Mouse (Mus musculus) retina, embryonic 14.5 days (tissue): Measurements from ENCODE around the gene Ech1.

Experiments
- DNase-seq: peaks from one replicate; pipeline ENCODE4 v3.0.0-alpha.2; 2015; ENCODE audit warnings: low spot score

The Ech1 gene

GRCm38 (mm10) chr7:28820358-28821260, 4.4 kb upstream of the Ech1 start:
- peak; percentile 73 for DNase-seq

- DNase-seq = no peak
Observed at GRCm38 (mm10) chr7:28821261-28821831, 3.7 kb upstream of the Ech1 start.

DNA sequence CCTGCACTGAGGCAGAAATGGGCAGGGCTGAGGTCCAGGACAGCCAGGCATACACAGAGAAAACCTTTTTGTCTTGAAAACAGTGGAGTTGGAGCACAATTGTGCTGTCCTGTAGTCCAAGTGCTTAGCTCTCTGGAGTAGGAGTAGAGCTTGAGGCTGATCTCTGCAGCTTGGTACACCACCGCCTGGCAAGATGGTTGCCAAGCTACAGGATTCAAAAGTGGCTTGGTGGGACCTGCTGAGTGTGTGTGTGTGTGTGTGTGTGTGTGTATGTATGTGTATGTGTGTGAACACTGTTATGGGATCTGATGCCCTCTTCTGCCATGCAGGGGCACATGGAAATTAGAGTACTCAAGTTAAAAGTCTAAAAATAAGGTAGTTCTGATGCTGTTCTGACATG, 2.5 kb upstream of the Ech1 start:
- no peak for DNase-seq

DNA sequence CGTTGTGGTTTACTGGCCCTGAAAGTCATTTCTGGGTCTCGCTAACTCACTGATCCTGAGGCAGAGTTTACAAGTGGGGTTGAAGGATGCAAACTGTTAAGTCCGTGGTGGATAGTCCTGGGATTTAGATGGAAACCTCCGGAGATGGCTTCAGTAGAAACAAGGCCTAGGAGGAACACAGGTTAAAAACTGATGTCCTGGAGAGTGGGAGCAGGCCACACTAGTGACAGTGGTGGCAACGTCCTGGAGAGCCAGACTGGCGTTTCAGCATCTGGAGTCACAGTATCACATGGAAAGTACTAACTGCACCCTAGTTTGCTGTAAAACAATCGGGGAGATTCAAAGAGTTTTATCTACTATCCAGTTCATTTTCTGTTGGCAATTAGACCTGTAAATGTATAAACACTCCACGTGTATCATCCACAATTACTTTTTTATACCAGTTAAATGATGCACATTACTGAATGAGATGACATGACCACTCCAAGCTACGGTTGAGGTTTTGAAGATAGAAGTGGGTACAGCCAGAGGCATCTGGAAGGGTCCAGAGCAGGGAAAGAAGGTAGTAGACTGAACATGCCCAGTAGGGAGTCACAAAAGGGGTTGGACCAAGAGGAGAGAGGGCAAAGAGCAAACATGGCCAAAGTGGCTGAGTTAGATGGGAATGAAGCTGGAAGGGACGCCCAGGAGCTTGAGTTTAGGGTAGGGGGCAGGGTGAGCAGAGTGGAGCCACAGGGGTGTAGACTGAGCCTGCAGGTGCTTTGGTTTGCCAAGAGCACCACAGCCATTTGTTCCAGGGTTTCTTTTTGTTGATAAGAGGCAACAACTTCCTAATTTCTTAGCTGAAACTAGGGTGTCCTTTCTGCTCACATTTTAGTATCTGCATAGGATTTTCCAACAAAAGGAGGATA, 1.8 kb upstream of the Ech1 start:
- no peak for DNase-seq

- DNase-seq = no peak
Observed at GRCm38 (mm10) chr7:28823932-28824331, 1.1 kb upstream of the Ech1 start.

GRCm38 (mm10) chr7:28825686-28826401, 827 bp downstream of the Ech1 start:
- no peak for DNase-seq

GRCm38 (mm10) chr7:28826402-28826772, 1.4 kb downstream of the Ech1 start:
- DNase-seq = no peak

GRCm38 (mm10) chr7:28827338-28827737, 2.3 kb downstream of the Ech1 start:
- no peak for DNase-seq

GRCm38 (mm10) chr7:28829821-28830220, 4.8 kb downstream of the Ech1 start:
- DNase-seq = no peak

- DNase-seq = no peak
Observed at GRCm38 (mm10) chr7:28830981-28831380, 6.0 kb downstream of the Ech1 start.

DNA sequence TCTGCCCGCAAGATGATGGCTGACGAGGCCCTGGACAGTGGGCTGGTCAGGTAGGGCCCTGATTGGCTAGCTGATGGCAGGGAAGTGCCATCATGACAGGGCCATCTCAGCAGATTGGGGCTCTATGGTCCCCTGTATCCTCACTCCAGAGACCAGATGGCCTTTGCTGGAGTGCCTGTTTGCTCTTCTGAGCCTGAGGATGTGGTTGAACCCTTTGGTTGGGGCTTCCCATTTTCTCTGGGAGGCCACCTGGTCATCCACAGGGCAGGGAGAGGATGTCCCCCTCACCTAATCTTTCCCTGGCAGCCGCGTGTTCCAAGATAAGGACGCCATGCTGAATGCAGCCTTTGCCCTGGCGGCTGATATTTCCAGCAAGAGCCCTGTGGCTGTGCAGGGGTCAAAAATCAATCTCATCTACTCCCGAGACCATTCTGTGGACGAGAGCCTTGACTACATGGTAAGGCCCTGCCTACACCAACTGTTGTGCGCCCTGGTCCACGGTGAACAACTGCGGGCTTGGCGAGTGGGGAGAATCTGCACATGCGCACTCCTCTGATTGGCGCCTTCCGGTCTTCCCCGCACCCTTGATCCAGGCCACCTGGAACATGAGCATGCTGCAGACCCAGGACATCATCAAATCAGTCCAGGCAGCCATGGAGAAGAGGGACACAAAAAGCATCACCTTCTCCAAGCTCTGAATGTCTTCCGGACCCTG, 6.6 kb downstream of the Ech1 start:
- DNase-seq = no peak

DNA sequence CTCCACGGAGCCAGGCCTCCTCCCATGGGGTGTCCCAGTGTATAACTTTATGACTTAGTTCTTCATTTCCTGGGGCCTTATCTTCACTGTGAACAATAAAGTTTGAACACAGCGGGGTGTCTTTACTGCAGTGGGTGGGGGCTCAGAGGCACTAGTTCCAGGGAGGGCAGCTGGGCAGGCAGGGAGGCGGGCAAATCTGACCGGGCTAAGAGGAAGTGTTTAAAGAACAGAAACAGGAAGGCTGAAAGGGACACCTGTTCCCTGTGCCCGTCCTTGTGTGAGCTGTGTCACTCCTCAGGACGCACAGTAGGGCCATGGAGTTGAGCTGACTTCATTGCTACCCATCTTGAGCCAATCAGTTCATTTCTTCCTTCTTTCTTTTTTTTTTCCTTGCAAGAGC, 7.1 kb downstream of the Ech1 start:
- no peak for DNase-seq

DNA sequence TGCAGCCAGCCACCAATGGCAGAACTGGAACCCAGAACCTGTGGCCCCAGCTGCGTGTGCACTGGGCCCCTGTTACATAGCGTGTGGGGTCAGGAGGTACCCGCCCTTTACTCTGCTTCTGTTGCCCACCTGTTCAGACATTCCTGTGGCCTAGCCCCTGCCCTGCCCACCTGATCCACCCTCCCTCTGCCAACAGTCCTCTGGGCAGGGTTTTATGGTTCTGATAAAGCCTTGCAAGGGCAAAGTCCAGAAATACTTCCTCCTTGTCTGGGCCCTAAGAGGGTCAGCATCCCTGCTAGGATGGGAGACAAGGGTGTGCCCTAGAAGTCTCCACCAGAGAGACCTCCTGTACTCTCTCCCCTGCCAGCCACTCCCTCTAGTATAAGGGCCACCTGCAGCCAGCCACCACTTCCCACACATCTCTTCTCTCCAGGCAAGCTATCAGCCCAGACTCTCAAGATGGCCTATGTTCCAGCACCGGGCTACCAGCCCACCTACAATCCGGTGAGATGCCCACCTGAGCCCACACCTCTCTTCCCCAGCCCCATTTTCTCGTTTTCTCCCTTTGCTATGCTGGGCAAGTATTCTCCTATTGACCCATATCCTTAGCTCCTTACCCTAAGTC, 8.8 kb downstream of the Ech1 start, which contains the start of gene Lgals4:
Gene Lgals4 (plus strand): TSS at position 132 of the 625 bp plus-strand sequence.
- no peak for DNase-seq

DNA sequence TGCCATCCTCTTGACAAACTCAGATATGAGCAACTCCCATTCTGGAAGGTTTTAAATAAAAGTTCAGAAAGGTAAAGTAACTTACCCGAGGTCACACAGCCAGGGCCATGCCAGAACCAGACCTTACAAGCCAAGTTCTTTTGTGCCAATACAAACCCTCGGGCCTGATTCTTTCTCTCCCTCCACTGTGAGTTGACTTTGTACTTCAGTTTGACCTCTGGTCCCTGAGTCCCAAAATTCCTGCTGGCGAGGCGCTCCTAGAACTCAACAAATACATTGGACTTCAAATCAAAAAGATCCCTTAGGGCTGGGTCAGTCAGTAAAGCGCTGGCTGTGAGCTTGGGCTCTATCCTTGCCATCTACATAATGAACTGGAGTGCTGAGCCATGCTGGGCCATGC, 11.9 kb downstream of the Ech1 start:
- DNase-seq = no peak

GRCm38 (mm10) chr7:28838331-28838730, 13.3 kb downstream of the Ech1 start:
- DNase-seq = no peak

DNA sequence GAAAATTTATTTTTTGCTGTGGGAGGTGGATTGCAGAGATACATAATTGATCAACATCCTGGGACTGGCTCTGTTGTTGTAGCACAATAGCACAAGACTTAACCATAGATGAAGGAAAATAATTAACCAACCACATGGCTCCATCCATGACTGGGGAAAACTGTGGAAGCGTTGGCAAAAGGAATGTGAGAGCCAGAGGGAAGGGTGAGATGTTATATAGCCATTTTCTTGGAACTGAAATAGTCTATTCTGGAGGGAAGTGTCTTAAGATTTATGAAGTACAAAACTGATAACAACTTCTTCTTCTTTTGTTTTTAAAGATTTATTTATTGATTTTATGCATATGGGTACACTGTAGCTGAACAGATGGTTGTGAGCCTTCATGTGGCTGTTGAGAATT, 22.3 kb downstream of the Ech1 start:
- no peak for DNase-seq

DNA sequence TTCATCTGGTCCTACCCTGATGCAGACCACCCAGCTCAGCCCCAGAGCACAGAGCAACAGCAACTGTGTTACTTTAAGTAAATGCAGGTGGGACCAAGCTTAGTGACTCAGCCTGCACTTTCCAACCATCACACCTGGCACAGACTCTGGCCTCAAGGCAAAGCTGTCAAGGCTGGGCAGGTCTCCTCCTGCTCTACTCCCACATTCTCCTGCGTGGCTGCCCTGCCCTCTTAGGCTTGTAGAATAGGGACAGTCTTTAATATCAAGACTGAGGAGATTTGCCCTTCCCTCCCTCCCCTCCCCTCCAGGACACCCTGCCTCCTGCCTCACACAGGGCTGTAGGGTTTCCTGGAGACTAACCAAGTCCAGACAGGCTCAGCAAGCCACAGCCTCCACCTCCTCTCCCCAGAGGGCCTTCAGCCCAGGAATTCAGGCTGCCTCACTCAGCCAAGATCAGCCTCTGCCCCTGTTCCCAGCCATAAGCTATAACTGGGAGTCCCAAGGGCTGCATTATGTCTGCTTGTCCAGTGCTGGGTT, 24.8 kb downstream of the Ech1 start:
- no peak for DNase-seq

DNA sequence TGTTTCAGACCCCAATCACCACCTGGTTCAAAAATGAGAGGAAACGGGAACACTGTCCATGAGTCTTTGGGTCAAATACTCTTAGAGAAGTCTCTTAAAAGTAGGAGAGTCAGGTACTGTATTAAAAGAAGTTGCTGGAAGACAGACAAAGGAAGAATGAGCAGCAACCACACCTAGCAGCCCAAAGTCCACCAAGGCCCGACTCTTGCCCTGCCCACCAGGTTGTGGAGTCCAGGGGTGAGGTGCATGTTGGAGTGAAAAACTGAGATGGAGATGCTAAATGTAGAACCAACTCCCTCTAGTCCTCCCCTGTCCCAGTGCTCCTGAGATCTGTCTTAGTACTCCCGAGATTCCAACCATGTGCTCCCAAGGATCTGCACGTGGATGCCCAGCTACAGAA, 25.6 kb downstream of the Ech1 start:
- no peak for DNase-seq

GRCm38 (mm10) chr7:28859953-28860352, 34.9 kb downstream of the Ech1 start:
- no peak for DNase-seq

GRCm38 (mm10) chr7:28860898-28861297, 35.9 kb downstream of the Ech1 start:
- DNase-seq = no peak
